Mouse (Mus musculus): ENCODE results near the gene Slc6a9. TPM values are rescaled to one million over a fixed set of nuclear protein-coding genes. Genes with fewer than 3 reads are reported as not detected.

Gene Slc6a9
- polyA plus RNA-seq, 1 experiment from 2014 or later, result 14.9 TPM

- Histone ChIP-seq H3K4me3 (replicated peaks) (no peak overlapping the region), H3K9me3 (no peaks in the 10 kb centered on the region), H3K27me3 (peaks cover 6% of the 10 kb centered on the region; the same call in 1 of the 2 replicates), H3K4me1 (replicated peaks) (peaks cover 22% of the 10 kb centered on the region), H3K36me3 (no peaks in the 10 kb centered on the region), H3K27ac (no peak overlapping the region), H3K9ac (replicated peaks) (no peak overlapping the region), H3K4me2 (replicated peaks) (no peak overlapping the region)
- 29% methylated on average over 4 of the region's 4 CpGs for WGBS
- ATAC-seq, result peak; percentile 63
Measured at GRCm38 (mm10) chr4:117862823-117863222, 28.5 kb downstream of the Slc6a9 start.

DNA sequence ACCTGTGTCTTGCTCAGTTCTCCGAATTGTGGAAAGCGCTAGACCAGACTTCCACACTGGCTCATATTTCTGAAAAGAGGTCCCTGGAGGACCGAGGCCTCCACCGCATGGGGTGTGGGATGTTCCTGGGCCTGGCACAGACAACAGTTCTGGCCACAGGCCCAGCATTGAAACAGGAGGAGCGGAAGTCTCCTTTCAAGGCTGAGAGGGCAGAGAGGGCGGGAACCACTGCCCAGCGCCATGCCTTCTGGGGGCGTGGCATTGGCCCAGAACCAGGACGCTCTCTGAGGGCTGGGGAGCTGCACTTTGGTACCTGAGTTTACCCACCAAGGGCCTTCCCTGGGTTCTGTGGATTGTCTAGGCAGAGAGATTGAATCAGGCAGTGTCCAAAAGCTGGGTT, 31.8 kb downstream of the Slc6a9 start:
- WGBS, result 53% methylated on average over 9 of the region's 9 CpGs
- ATAC-seq, result no peak

DNA sequence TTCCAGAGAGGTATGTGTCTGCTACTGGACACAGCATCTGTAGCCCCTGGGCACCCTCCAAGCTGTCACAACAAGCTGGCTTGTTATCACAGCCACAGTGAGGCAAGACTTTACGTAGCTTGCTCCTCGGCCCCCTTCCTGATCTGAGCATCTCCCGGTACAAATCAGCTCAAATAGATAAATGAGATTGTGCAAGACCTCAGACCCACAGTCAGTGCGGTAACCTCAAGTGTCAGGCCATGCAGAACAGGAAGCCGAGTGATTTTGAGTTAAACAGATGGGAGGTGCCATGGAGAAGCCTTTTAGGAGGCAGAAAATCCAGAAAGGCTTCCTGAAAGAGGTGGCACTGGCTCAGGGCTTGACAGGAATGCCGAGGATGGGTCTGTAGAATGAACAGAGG, 32.7 kb downstream of the Slc6a9 start:
- no peak overlapping the region for H3K4me2 ChIP-seq (replicated peaks)
- no peaks in the 10 kb centered on the region for H3K9me3 ChIP-seq
- no peak overlapping the region for H3K4me3 ChIP-seq (replicated peaks)
- no peak for ATAC-seq
- WGBS, result 83% methylated on average over 6 of the region's 6 CpGs
- H3K27ac ChIP-seq, result no peak overlapping the region
- no peaks in the 10 kb centered on the region; the same call in 1 of the 2 replicates for H3K36me3 ChIP-seq
- H3K4me1 ChIP-seq (replicated peaks), result peaks cover 26% of the 10 kb centered on the region
- H3K9ac ChIP-seq (replicated peaks), result no peak overlapping the region
- H3K27me3 ChIP-seq, result peaks cover 6% of the 10 kb centered on the region; the same call in 1 of the 2 replicates

More for the DNA sequence above, 31.8 kb downstream of the Slc6a9 start:
- peaks cover 6% of the 10 kb centered on the region; the same call in 1 of the 2 replicates for H3K27me3 ChIP-seq
- no peak overlapping the region for H3K4me3 ChIP-seq (replicated peaks)
- no peak overlapping the region for H3K9ac ChIP-seq (replicated peaks)
- H3K36me3 ChIP-seq, result no peaks in the 10 kb centered on the region
- peaks cover 24% of the 10 kb centered on the region for H3K4me1 ChIP-seq (replicated peaks)
- H3K4me2 ChIP-seq (replicated peaks), result no peak overlapping the region
- H3K27ac ChIP-seq, result no peak overlapping the region
- H3K9me3 ChIP-seq, result no peaks in the 10 kb centered on the region

GRCm38 (mm10) chr4:117867823-117868222, 33.5 kb downstream of the Slc6a9 start:
- Histone ChIP-seq H3K27ac (no peak overlapping the region), H3K4me2 (replicated peaks) (peak overlapping the region; percentile 30; the same call in 1 of the 2 replicates), H3K27me3 (peaks cover 6% of the 10 kb centered on the region; the same call in 1 of the 2 replicates), H3K9ac (replicated peaks) (no peak overlapping the region), H3K4me1 (replicated peaks) (peaks cover 32% of the 10 kb centered on the region), H3K4me3 (replicated peaks) (no peak overlapping the region), H3K36me3 (no peaks in the 10 kb centered on the region; the same call in 1 of the 2 replicates), H3K9me3 (no peaks in the 10 kb centered on the region)
- ATAC-seq, result no peak
- 13% methylated on average over 24 of the region's 24 CpGs for WGBS

DNA sequence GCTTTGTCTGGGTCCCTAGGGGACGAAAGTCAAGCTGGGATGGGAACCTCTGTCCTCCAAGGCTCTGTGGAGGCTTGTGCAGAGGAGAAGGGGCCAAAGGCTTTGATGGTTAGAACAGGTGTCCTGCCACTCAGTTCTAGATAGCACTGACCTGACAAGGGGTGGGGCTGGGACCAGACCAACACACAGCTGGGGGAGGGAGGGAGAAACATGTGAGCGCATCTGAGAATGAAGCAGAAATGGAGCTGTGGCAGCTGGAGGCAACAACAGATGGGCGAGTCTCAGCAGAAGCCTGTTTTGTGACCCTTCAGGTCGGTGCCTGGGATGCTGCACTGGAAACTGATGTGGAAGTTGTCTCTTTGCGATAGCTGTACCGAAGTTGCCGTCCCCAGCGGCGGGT, 35.0 kb downstream of the Slc6a9 start:
- WGBS, result 70% methylated on average over 9 of the region's 9 CpGs
- ATAC-seq, result no peak

GRCm38 (mm10) chr4:117870437-117870836, 36.1 kb downstream of the Slc6a9 start:
- ATAC-seq, result no peak
- H3K36me3 ChIP-seq, result peaks cover 26% of the 10 kb centered on the region
- 57% methylated on average over 1 of the region's 1 CpGs for WGBS
- H3K4me1 ChIP-seq (replicated peaks), result peaks cover 30% of the 10 kb centered on the region
- no peak overlapping the region for H3K4me2 ChIP-seq (replicated peaks)
- H3K27me3 ChIP-seq, result peaks cover 6% of the 10 kb centered on the region; the same call in 1 of the 2 replicates
- no peak overlapping the region for H3K27ac ChIP-seq
- no peak overlapping the region; the same call in 1 of the 2 replicates for H3K9ac ChIP-seq (replicated peaks)
- no peaks in the 10 kb centered on the region for H3K9me3 ChIP-seq
- H3K4me3 ChIP-seq (replicated peaks), result no peak overlapping the region

More for the DNA sequence above, 35.0 kb downstream of the Slc6a9 start:
- H3K4me3 ChIP-seq (replicated peaks), result no peak overlapping the region
- H3K4me2 ChIP-seq (replicated peaks), result no peak overlapping the region
- H3K4me1 ChIP-seq (replicated peaks), result peaks cover 30% of the 10 kb centered on the region
- H3K9me3 ChIP-seq, result no peaks in the 10 kb centered on the region
- peaks cover 6% of the 10 kb centered on the region; the same call in 1 of the 2 replicates for H3K27me3 ChIP-seq
- no peak overlapping the region for H3K9ac ChIP-seq (replicated peaks)
- no peak overlapping the region for H3K27ac ChIP-seq
- peaks cover 14% of the 10 kb centered on the region for H3K36me3 ChIP-seq

- WGBS, result 68% methylated on average over 7 of the region's 7 CpGs
- Histone ChIP-seq H3K4me3 (replicated peaks) (no peak overlapping the region), H3K4me1 (replicated peaks) (peaks cover 27% of the 10 kb centered on the region), H3K9me3 (no peaks in the 10 kb centered on the region), H3K9ac (replicated peaks) (no peak overlapping the region), H3K36me3 (peaks cover 38% of the 10 kb centered on the region), H3K27ac (no peak overlapping the region), H3K27me3 (peaks cover 6% of the 10 kb centered on the region; the same call in 1 of the 2 replicates), H3K4me2 (replicated peaks) (no peak overlapping the region)
- no peak for ATAC-seq
Measured at GRCm38 (mm10) chr4:117871787-117872186, 37.5 kb downstream of the Slc6a9 start.

DNA sequence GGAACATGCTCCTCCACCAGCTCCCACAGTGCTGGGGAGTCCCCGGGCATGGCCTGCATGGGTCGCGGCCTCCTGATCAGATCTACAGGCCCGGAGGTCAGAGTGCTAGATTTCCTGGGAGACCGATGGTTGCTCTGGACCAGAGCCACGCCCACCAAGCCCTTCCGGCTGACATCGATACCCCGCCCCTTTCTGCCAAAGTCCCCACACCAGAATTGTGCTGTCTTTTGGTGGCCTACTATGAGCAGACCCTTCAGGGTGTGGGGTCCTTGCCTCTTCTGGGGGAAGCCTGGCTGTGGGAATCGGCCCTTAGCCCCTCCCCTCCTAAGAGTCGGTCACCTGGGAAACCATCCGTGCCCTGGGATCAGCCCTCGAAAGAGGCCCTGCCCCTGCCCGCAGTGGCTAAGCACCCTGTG, 38.2 kb downstream of the Slc6a9 start, which contains the start of gene Ccdc24:
Gene Ccdc24 (minus strand): TSS at position 87 of the 416 bp plus-strand sequence.
- whole genome bisulfite sequencing, result 5% methylated on average over 14 of the region's 14 CpGs
- Histone ChIP-seq H3K9ac (replicated peaks) (0 out of 2 replicates have a peak within 1 kb of the TSS, but pooled peaks have one; percentile 28), H3K4me2 (replicated peaks) (peak within 1 kb of the TSS; percentile 42)

DNA sequence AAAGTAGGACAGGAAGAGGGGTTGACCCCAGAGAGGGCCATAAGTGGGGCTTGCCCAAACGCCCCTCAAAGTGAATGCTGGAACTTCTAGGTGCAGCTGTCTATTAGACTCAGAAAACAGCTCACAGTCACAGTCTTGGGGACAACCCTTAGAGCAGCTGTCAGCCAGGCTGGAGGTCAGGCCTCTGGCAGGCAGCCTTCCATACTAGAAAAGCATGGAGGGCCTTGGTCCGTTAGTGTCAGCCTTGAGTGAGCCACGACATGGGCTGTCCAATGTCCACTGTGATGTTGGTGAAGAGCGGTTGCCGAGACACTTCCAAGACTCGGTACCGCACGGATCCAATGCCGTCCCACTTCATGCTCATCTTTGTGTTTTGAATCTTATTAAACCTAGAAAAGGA, 39.3 kb downstream of the Slc6a9 start:
- Histone ChIP-seq H3K9me3 (no peaks in the 10 kb centered on the region), H3K4me3 (replicated peaks) (no peak overlapping the region), H3K4me2 (replicated peaks) (no peak overlapping the region), H3K9ac (replicated peaks) (no peak overlapping the region), H3K4me1 (replicated peaks) (peaks cover 27% of the 10 kb centered on the region), H3K27me3 (no peaks in the 10 kb centered on the region), H3K27ac (no peak overlapping the region), H3K36me3 (peaks cover 48% of the 10 kb centered on the region)
- WGBS, result 93% methylated on average over 9 of the region's 9 CpGs
- no peak for ATAC-seq

More for the DNA sequence above, 38.2 kb downstream of the Slc6a9 start, which contains the start of gene Ccdc24:
- Histone ChIP-seq H3K9me3 (no peaks in the 10 kb centered on the region), H3K4me3 (replicated peaks) (no peak within 1 kb of the TSS; the same call in 1 of the 2 replicates), H3K4me1 (replicated peaks) (peaks cover 27% of the 10 kb centered on the region), H3K27ac (no peak within 1 kb of the TSS), H3K36me3 (peaks cover 45% of the 10 kb centered on the region), H3K27me3 (peaks cover 3% of the 10 kb centered on the region; the same call in 1 of the 2 replicates)
- 0 out of 2 replicates have a peak, but pooled peaks have one; percentile 14 for ATAC-seq

GRCm38 (mm10) chr4:117878301-117878700, 44.0 kb downstream of the Slc6a9 start:
- Histone ChIP-seq H3K9me3 (no peaks in the 10 kb centered on the region), H3K4me3 (replicated peaks) (no peak overlapping the region), H3K4me1 (replicated peaks) (peaks cover 45% of the 10 kb centered on the region), H3K27ac (no peak overlapping the region), H3K4me2 (replicated peaks) (no peak overlapping the region), H3K36me3 (peaks cover 69% of the 10 kb centered on the region), H3K27me3 (no peaks in the 10 kb centered on the region), H3K9ac (replicated peaks) (no peak overlapping the region)
- WGBS, result 72% methylated on average over 10 of the region's 10 CpGs
- no peak for ATAC-seq

DNA sequence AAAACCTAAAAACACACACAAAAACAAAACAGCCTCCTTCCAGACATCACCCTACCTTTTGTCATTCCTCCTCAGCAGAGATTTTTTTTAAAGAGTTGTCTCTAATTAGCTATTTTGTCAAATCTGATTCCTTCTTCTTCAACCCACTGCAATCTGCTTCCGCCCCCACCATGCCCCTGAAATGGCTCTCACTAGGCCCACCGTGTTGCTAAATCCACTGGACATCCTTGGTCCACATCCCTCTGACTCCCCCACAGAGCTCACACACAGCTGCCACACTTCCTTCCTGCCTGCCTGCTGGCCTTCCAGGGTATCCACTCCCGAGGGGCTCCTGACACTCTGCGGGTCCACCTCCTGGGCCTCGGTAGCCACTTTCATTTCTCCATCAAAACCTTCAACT, 44.4 kb downstream of the Slc6a9 start:
- Histone ChIP-seq H3K4me2 (replicated peaks) (no peak overlapping the region), H3K27me3 (no peaks in the 10 kb centered on the region), H3K4me3 (replicated peaks) (no peak overlapping the region), H3K9ac (replicated peaks) (0 out of 2 replicates have a peak overlapping the region, but pooled peaks have one; percentile 36), H3K27ac (no peak overlapping the region), H3K9me3 (no peaks in the 10 kb centered on the region), H3K4me1 (replicated peaks) (peaks cover 48% of the 10 kb centered on the region), H3K36me3 (peaks cover 65% of the 10 kb centered on the region)
- 87% methylated on average over 5 of the region's 5 CpGs for whole genome bisulfite sequencing
- no peak for ATAC-seq

GRCm38 (mm10) chr4:117882701-117883691, 48.7 kb downstream of the Slc6a9 start, which contains the start of gene B4galt2:
Gene B4galt2 (minus strand): TSS chr4:117883487.
- Histone ChIP-seq H3K4me2 (replicated peaks) (peak within 1 kb of the TSS; percentile 88), H3K27ac (peak within 1 kb of the TSS; percentile 84), H3K4me3 (replicated peaks) (peak within 1 kb of the TSS; percentile 83), H3K4me1 (replicated peaks) (peaks cover 81% of the 10 kb centered on the region), H3K27me3 (no peaks in the 10 kb centered on the region), H3K36me3 (peaks cover 41% of the 10 kb centered on the region), H3K9ac (replicated peaks) (peak within 1 kb of the TSS; percentile 94), H3K9me3 (no peaks in the 10 kb centered on the region)
- ATAC-seq, result peak; percentile 44
- under 1% methylated on average over 97 of the region's 103 CpGs for WGBS
